Mouse (Mus musculus) kidney, postnatal 0 days (tissue): ENCODE results near the gene Ric8b. TPM values are rescaled to one million over a fixed set of nuclear protein-coding genes. Genes with fewer than 3 reads are reported as not detected.

ENCODE experiments used
- ATAC-seq: fragments of 200-750 bp; cut with Nextera tagmentation; replicated peaks from 2 replicates; pipeline ENCODE4 v1.8.0; 2017; ENCODE audit warnings: low read depth, moderate number of reproducible peaks, moderate TSS enrichment, moderate library complexity; ENCODE audit not compliant: low FRiP score
- DNase-seq: peaks from one replicate; pipeline ENCODE4 v3.0.0-alpha.2; 2016; ENCODE audit warnings: low spot score
- H3K27ac ChIP-seq: fragments of 300-500 bp; sonication (generic); 2 replicates; pipeline ENCODE4 v1.5.1; 2014; ENCODE audit warnings: mild to moderate bottlenecking
- H3K27me3 ChIP-seq: fragments of 300-500 bp; sonication (generic); 2 replicates; pipeline ENCODE4 v1.6.1; 2014; ENCODE audit warnings: low read length, mixed read lengths; ENCODE audit not compliant: insufficient read depth
- H3K36me3 ChIP-seq: fragments of 300-500 bp; sonication (generic); 2 replicates; pipeline ENCODE4 v1.6.1; 2014; ENCODE audit warnings: low read length, mixed read lengths; ENCODE audit not compliant: insufficient read depth
- H3K4me1 ChIP-seq: fragments of 300-500 bp; sonication (generic); replicated peaks from 2 replicates; pipeline ENCODE4 v1.6.1; 2014; ENCODE audit warnings: antibody characterized with exemption, low read length, mixed read lengths; ENCODE audit not compliant: insufficient read depth
- H3K4me2 ChIP-seq: fragments of 300-500 bp; sonication (generic); 2 replicates; pipeline ENCODE4 v1.6.1; 2014; ENCODE audit warnings: mild to moderate bottlenecking, low read length, moderate library complexity, mixed read lengths
- H3K4me3 ChIP-seq: fragments of 300-500 bp; sonication (generic); replicated peaks from 2 replicates; pipeline ENCODE4 v1.5.1; 2014; ENCODE audit warnings: low read depth, low read length
- H3K9ac ChIP-seq: fragments of 300-500 bp; sonication (generic); 2 replicates; pipeline ENCODE4 v1.6.1; 2014; ENCODE audit warnings: low read depth, low read length
- H3K9me3 ChIP-seq: fragments of 300-500 bp; sonication (generic); replicated peaks from 2 replicates; pipeline ENCODE4 v1.6.1; 2016; ENCODE audit warnings: low read length, inconsistent platforms, mixed read lengths
- CTCF ChIP-seq: IDR thresholded peaks from 2 replicates; pipeline ENCODE4 v1.5.1; 2016; ENCODE audit warnings: antibody characterized with exemption, low read depth, mild to moderate bottlenecking, moderate library complexity
- WGBS: fragments of 180-500 bp; shearing (Covaris S2); extraction: QIAGEN DNeasy Blood & Tissue Kit; methylation state at CpG from one replicate; pipeline ENCODE4 v1.1.7; 2014; 5-methylcytosine and 5-hydroxymethylcytosine counted together
- polyA plus RNA-seq: library from polyadenylated mRNA; unstranded; fragments of >200 nt; fragmentation: Nextera tagmentation; extraction: Ambion mirVana; gene quantifications from 2 replicates; pipeline ENCODE4 v1.2.1, GENCODE M21; 2015

Gene Ric8b
- polyA plus RNA-seq, 1 experiment from 2014 or later = 16.3 TPM

GRCm38 (mm10) chr10:85022647-85023312 is 105.4 kb downstream of the Ric8b start:
- Histone ChIP-seq H3K27me3 (no peaks in the 10 kb centered on the region), H3K36me3 (peaks cover 8% of the 10 kb centered on the region; the same call in 1 of the 2 replicates), H3K4me1 (no peaks in the 10 kb centered on the region), H3K4me2 (no peak overlapping the region), H3K9me3 (no peaks in the 10 kb centered on the region), H3K27ac (no peak overlapping the region), H3K4me3 (no peak overlapping the region), H3K9ac (no peak overlapping the region)
- peak; percentile 36; the same call in 1 of the 2 replicates for TF ChIP-seq CTCF
- DNase-seq (peak; percentile 69), ATAC-seq (no peak)
- WGBS = 24% methylated on average over 11 of the region's 11 CpGs

- no peaks in the 10 kb centered on the region for H3K27me3 ChIP-seq
- no peak overlapping the region for H3K4me3 ChIP-seq
- no peak overlapping the region for H3K9ac ChIP-seq
- H3K36me3 ChIP-seq = peaks cover 5% of the 10 kb centered on the region; the same call in 1 of the 2 replicates
- no peak overlapping the region for H3K4me2 ChIP-seq
- 23% methylated on average over 6 of the region's 6 CpGs for WGBS
- no peak for DNase-seq
- no peak for TF ChIP-seq CTCF
- no peaks in the 10 kb centered on the region for H3K9me3 ChIP-seq
- no peaks in the 10 kb centered on the region for H3K4me1 ChIP-seq
- ATAC-seq = no peak
- no peak overlapping the region for H3K27ac ChIP-seq
These were observed 105.9 kb downstream of the Ric8b start for GRCm38 (mm10) chr10:85023313-85023666.

GRCm38 (mm10) chr10:85025799-85026424 is 108.5 kb downstream of the Ric8b start:
- DNase-seq (no peak), ATAC-seq (peak; percentile 97)
- H3K4me1 ChIP-seq = no peaks in the 10 kb centered on the region
- WGBS = 83% methylated on average over 11 of the region's 11 CpGs
- H3K4me2 ChIP-seq = no peak overlapping the region
- H3K9ac ChIP-seq = no peak overlapping the region
- no peak overlapping the region for H3K4me3 ChIP-seq
- no peak for TF ChIP-seq CTCF
- no peaks in the 10 kb centered on the region for H3K9me3 ChIP-seq
- no peaks in the 10 kb centered on the region for H3K36me3 ChIP-seq
- H3K27me3 ChIP-seq = no peaks in the 10 kb centered on the region
- no peak overlapping the region for H3K27ac ChIP-seq

GRCm38 (mm10) chr10:85027619-85028175 is 110.3 kb downstream of the Ric8b start:
- Histone ChIP-seq H3K27ac (no peak overlapping the region), H3K9me3 (no peaks in the 10 kb centered on the region), H3K4me1 (no peaks in the 10 kb centered on the region), H3K27me3 (no peaks in the 10 kb centered on the region), H3K36me3 (no peaks in the 10 kb centered on the region), H3K9ac (no peak overlapping the region), H3K4me2 (no peak overlapping the region), H3K4me3 (no peak overlapping the region)
- DNase-seq = no peak
- WGBS = 56% methylated on average over 10 of the region's 10 CpGs
- ATAC-seq = no peak
- TF ChIP-seq CTCF = no peak

- WGBS = 18% methylated on average over 8 of the region's 8 CpGs
- DNase-seq (no peak), ATAC-seq (no peak)
- H3K9ac ChIP-seq = no peak overlapping the region
- H3K4me1 ChIP-seq = no peaks in the 10 kb centered on the region
- H3K4me3 ChIP-seq = no peak overlapping the region
- H3K9me3 ChIP-seq = no peaks in the 10 kb centered on the region
- TF ChIP-seq CTCF = no peak
- H3K27me3 ChIP-seq = no peaks in the 10 kb centered on the region
- no peak overlapping the region for H3K4me2 ChIP-seq
- no peaks in the 10 kb centered on the region for H3K36me3 ChIP-seq
- H3K27ac ChIP-seq = no peak overlapping the region
These were observed 117.8 kb downstream of the Ric8b start for GRCm38 (mm10) chr10:85035131-85035725.

GRCm38 (mm10) chr10:85038147-85038546 is 120.7 kb downstream of the Ric8b start:
- Histone ChIP-seq H3K4me3 (no peak overlapping the region), H3K27me3 (no peaks in the 10 kb centered on the region), H3K9ac (no peak overlapping the region), H3K4me1 (no peaks in the 10 kb centered on the region), H3K27ac (no peak overlapping the region), H3K4me2 (no peak overlapping the region), H3K9me3 (no peaks in the 10 kb centered on the region), H3K36me3 (no peaks in the 10 kb centered on the region)
- ATAC-seq (no peak), DNase-seq (peak; percentile 15)
- WGBS = 43% methylated on average over 10 of the region's 10 CpGs
- TF ChIP-seq CTCF = no peak
